Mouse (Mus musculus): ENCODE measurements around the gene Lrrc20. TPM values are rescaled to one million over a fixed set of nuclear protein-coding genes. Genes with fewer than 3 reads are reported as not detected.

Gene Lrrc20
- 3.7 TPM in 2 replicates for polyA plus RNA-seq (2012; rRNA removed)

GRCm38 (mm10) chr10:61475594-61476439 is at the start of gene Lrrc20:
Gene Lrrc20, plus strand, starts transcription at chr10:61475801.

GRCm38 (mm10) chr10:61452645-61453044 is 23.0 kb upstream of the Lrrc20 start, which contains the start of gene Eif4ebp2:
Gene Eif4ebp2, minus strand, starts transcription at chr10:61452661.

Other genes with a start within 250 kb of the Lrrc20 start
- 0.70 and 0.85 TPM in 2 replicates for gene Adamts14, start 202.4 kb upstream of the Lrrc20 start, polyA plus RNA-seq (2012; rRNA removed)
- 0.07 and 0.16 TPM in 2 replicates for gene Prf1, start 178.0 kb upstream of the Lrrc20 start, polyA plus RNA-seq (2012; rRNA removed)
- 4.2 and 4.8 TPM in 2 replicates for gene Pald1, start 92.3 kb upstream of the Lrrc20 start, polyA plus RNA-seq (2012; rRNA removed)
- gene Nodal, start 57.8 kb upstream of the Lrrc20 start, polyA plus RNA-seq (2012; rRNA removed) = 0.18 and 0.23 TPM in 2 replicates
- gene Eif4ebp2, start 23.1 kb upstream of the Lrrc20 start, polyA plus RNA-seq (2012; rRNA removed) = 22.8 and 26.8 TPM in 2 replicates
- not detected in 2 replicates for gene Npffr1, start 119.7 kb downstream of the Lrrc20 start, polyA plus RNA-seq (2012; rRNA removed)
- 47.6 and 50.1 TPM in 2 replicates for gene Ppa1, start 172.8 kb downstream of the Lrrc20 start, polyA plus RNA-seq (2012; rRNA removed)
- 45.2 and 45.3 TPM in 2 replicates for gene Sar1a, start 204.5 kb downstream of the Lrrc20 start, polyA plus RNA-seq (2012; rRNA removed)
- gene Tysnd1, start 219.7 kb downstream of the Lrrc20 start, polyA plus RNA-seq (2012; rRNA removed) = 19.4 and 21.6 TPM in 2 replicates
- 6.5 and 7.7 TPM in 2 replicates for gene Aifm2, start 239.5 kb downstream of the Lrrc20 start, polyA plus RNA-seq (2012; rRNA removed)